Mouse (Mus musculus): Measurements from ENCODE around the gene Rpl14.

Rpl14 gene

GRCm38 (mm10) chr9:120603956-120604355 is 32.7 kb downstream of the Rpl14 start:
- no peak for DNase-seq (ENCODE audit: low spot score in 2 of 2)

GRCm38 (mm10) chr9:120611055-120611454 is 39.8 kb downstream of the Rpl14 start:
- DNase-seq (ENCODE audit: low spot score in 2 of 2) = no peak

DNA sequence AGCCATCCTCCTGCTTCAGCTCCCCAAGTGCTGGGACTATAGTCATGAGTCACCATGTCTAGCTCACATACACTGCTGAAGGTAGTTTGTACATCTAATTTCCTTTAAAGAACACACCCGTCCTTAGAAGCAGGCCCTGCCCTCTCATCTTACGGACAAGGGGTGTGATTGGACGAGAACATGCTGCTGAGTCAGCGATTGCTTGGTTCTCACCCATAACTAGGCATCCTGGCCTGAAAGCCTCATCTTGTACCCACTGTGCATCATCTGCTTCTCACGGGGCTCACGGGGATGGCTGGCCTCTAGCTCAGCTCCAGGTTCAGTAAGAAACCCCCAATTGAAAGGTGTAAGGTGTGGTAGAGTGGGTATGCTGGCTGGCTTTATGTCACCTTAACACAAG is 42.8 kb downstream of the Rpl14 start:
- no peak for DNase-seq (ENCODE audit: low spot score in 2 of 2)

- DNase-seq (ENCODE audit: low spot score in 2 of 2) = no peak
These were observed 46.9 kb downstream of the Rpl14 start for GRCm38 (mm10) chr9:120618101-120618500.

- no peak for DNase-seq (ENCODE audit: low spot score in 2 of 2)
These were observed 48.1 kb downstream of the Rpl14 start for GRCm38 (mm10) chr9:120619347-120619708.

DNA sequence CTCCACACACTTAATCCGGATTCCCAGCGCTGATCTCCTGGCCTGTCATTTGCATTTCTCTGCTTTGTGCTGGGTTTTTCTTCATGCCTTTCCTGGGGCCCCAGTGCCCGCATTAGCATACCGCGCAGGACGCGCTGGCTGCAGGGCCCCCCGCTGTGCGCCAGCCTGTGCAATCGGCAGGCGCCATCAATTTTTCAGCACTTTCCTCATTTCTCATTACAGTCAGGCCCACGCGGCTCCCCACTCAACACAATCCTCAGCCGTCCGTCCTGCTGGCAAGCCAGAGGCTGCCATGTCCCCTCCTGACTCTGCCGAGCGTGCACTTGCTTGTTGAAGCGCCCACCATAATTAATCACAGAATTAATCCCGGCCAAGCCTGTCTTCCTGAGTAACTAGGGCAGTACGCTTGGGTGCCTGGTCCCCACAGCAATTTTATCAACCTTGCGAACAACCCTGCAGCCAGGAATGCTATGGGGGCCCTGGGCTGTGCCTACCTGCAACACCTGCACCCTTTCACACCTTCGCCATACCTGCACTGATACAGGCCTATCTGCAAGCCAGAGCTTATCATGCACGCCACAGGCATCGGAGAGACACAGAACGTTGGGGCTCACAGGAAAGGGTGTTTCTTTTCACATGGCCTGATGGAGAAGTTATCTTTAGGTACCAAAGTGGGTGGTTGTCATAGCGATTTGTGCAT is 48.6 kb downstream of the Rpl14 start:
- peak; percentile 40 to 72 for DNase-seq (ENCODE audit: low spot score in 2 of 2)

GRCm38 (mm10) chr9:120620409-120620745 is 49.1 kb downstream of the Rpl14 start:
- DNase-seq (ENCODE audit: low spot score in 2 of 2) = no peak
